Mouse (Mus musculus) heart, postnatal 10 days (tissue): ENCODE results near the gene Exosc10. TPM values are rescaled to one million over a fixed set of nuclear protein-coding genes. Genes with fewer than 3 reads are reported as not detected.
A peak's percentile ranks its signal among the peaks of the same experiment; 100 is the strongest.

Experiments
- DNase-seq, 2 experiments: peaks; one replicate each; pipeline ENCODE4 v3.0.0; 2021
- intact Hi-C: fragments of 180-260 bp; cut with DNase I; formaldehyde crosslinking; loops from one replicate; pipeline ENCODE4 v1.15.1; 2025
- total RNA-seq, 2 experiments: library from RNA; stranded (reverse); gene quantifications; 2 replicates each; pipeline ENCODE4 v1.2.3; 2021

The Exosc10 gene
- total RNA-seq: 10 to 100 TPM; 55.4 to 56.0 TPM

- intact Hi-C loops: no loop called here
- peak; percentile 92 for DNase-seq
Observed at GRCm38 (mm10) chr4:148558297-148559000, at the start of gene Exosc10. Gene Exosc10, plus strand, starts transcription at chr4:148558429.

- no peak for DNase-seq
- intact Hi-C loops: no loop called here
Observed at GRCm38 (mm10) chr4:148509450-148510084, 48.7 kb upstream of the Exosc10 start.

GRCm38 (mm10) chr4:148510691-148511090 is 47.5 kb upstream of the Exosc10 start:
- intact Hi-C loops: no loop called here
- DNase-seq: peak in 1 of 2 experiments; percentile 11

- no peak for DNase-seq
- intact Hi-C loops: no loop called here
Observed at GRCm38 (mm10) chr4:148511334-148511733, 46.9 kb upstream of the Exosc10 start.

- DNase-seq: no peak
- intact Hi-C loops: no loop called here
Observed at GRCm38 (mm10) chr4:148513021-148513559, 45.1 kb upstream of the Exosc10 start.

- intact Hi-C loops: no loop called here
- DNase-seq: peak in 1 of 2 experiments; percentile 22
Observed at GRCm38 (mm10) chr4:148515313-148515712, 42.9 kb upstream of the Exosc10 start.

- DNase-seq: no peak
- intact Hi-C loops: no loop called here
Observed at GRCm38 (mm10) chr4:148517809-148518208, 40.4 kb upstream of the Exosc10 start.

- no peak for DNase-seq
- intact Hi-C loops: no loop called here
Observed at GRCm38 (mm10) chr4:148518235-148518795, 39.9 kb upstream of the Exosc10 start.

GRCm38 (mm10) chr4:148523538-148523937 is 34.7 kb upstream of the Exosc10 start:
- intact Hi-C loops: no loop called here
- no peak for DNase-seq

GRCm38 (mm10) chr4:148527158-148527910 is 30.9 kb upstream of the Exosc10 start:
- intact Hi-C loops: no loop called here
- peak; percentile 45 to 53 for DNase-seq

GRCm38 (mm10) chr4:148530351-148530750 is 27.9 kb upstream of the Exosc10 start:
- no peak for DNase-seq
- intact Hi-C loops: no loop called here

GRCm38 (mm10) chr4:148530778-148531177 is 27.5 kb upstream of the Exosc10 start:
- peak; percentile 50 to 51 for DNase-seq
- intact Hi-C loops: no loop called here

GRCm38 (mm10) chr4:148531341-148531740 is 26.9 kb upstream of the Exosc10 start:
- DNase-seq: no peak
- intact Hi-C loops: no loop called here

- no peak for DNase-seq
- intact Hi-C loops: no loop called here
Observed at GRCm38 (mm10) chr4:148532516-148532915, 25.7 kb upstream of the Exosc10 start.

GRCm38 (mm10) chr4:148533613-148534328 is 24.5 kb upstream of the Exosc10 start:
- DNase-seq: peak; percentile 60 to 74
- intact Hi-C loops: no loop called here

- intact Hi-C loops: no loop called here
- no peak for DNase-seq
Observed at GRCm38 (mm10) chr4:148535876-148536275, 22.4 kb upstream of the Exosc10 start.

GRCm38 (mm10) chr4:148549106-148549505 is 9.1 kb upstream of the Exosc10 start:
- no peak for DNase-seq
- intact Hi-C loops: no loop called here

GRCm38 (mm10) chr4:148557766-148558165 is 463 bp upstream of the Exosc10 start:
- intact Hi-C loops: no loop called here
- no peak for DNase-seq

GRCm38 (mm10) chr4:148562676-148563075 is 4.4 kb downstream of the Exosc10 start:
- DNase-seq: no peak
- intact Hi-C loops: no loop called here

- no peak for DNase-seq
- intact Hi-C loops: no loop called here
Observed at GRCm38 (mm10) chr4:148563595-148563994, 5.4 kb downstream of the Exosc10 start.
